Mouse (Mus musculus): ENCODE measurements around the gene Cybrd1.

DNA sequence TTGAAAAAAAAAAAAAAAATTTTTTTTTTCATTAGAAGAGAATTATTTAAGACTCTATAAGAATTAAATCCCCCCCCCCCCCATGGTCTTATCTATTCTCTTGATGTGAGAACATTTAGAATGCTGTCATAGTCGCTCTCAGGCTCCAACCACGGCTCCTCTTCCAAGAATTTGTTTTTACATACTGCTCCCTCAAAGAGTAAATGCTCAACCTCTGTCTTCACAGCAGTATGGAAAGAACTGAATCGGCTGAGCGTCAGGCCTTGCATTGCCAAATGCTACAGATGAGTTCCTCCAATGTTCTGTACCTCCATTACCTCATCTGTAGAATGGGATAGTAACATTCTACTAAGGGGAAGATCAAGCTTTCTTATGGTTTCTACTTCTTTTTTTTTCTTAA is 46.1 kb upstream of the Cybrd1 start:
- TF ChIP-seq CTCF (conservative IDR thresholded peaks at IDR 0.05; ENCODE audit: low read length) (no peak), NANOG (IDR thresholded peaks at IDR 0.05; ENCODE audit: borderline replicate concordance, low read length) (no peak)
